Mouse (Mus musculus): ENCODE data around the gene Pak6. TPM values are rescaled to one million over a fixed set of nuclear protein-coding genes. Genes with fewer than 3 reads are reported as not detected.

The Pak6 gene
- 0.24 and 0.28 TPM in 2 replicates for polyA plus RNA-seq (2015; fragmentation: Nextera tagmentation; extraction: Ambion mirVana)

GRCm38 (mm10) chr2:118662902-118663803 is at the start of gene Pak6:
Gene Pak6, plus strand, starts transcription at chr2:118663303.

GRCm38 (mm10) chr2:118703913-118704730 is 41.0 kb downstream of the Pak6 start, which contains the start of gene Ankrd63:
Gene Ankrd63, minus strand, starts transcription at chr2:118703963.

GRCm38 (mm10) chr2:118728337-118728736 is 65.2 kb downstream of the Pak6 start, which contains the start of gene Plcb2:
Gene Plcb2, minus strand, starts transcription at chr2:118728438.

GRCm38 (mm10) chr2:118745232-118745884 is 82.3 kb downstream of the Pak6 start, which contains the start of gene Inafm2:
Gene Inafm2, plus strand, starts transcription at chr2:118745758.

Other genes with a start within 250 kb of the Pak6 start
- 137 and 161 TPM in 2 replicates for gene Srp14, start 183.6 kb upstream of the Pak6 start, polyA plus RNA-seq (2015; fragmentation: Nextera tagmentation; extraction: Ambion mirVana)
- gene Bmf, start 113.6 kb upstream of the Pak6 start, polyA plus RNA-seq (2015; fragmentation: Nextera tagmentation; extraction: Ambion mirVana), result 1.2 and 2.1 TPM in 2 replicates
- 41.6 and 42.6 TPM in 2 replicates for gene Bub1b, start 65.1 kb upstream of the Pak6 start, polyA plus RNA-seq (2015; fragmentation: Nextera tagmentation; extraction: Ambion mirVana)
- 0.06 and 0.12 TPM in 2 replicates for gene Ankrd63, start 40.7 kb downstream of the Pak6 start, polyA plus RNA-seq (2015; fragmentation: Nextera tagmentation; extraction: Ambion mirVana)
- 4.5 and 6.6 TPM in 2 replicates for gene Plcb2, start 65.1 kb downstream of the Pak6 start, polyA plus RNA-seq (2015; fragmentation: Nextera tagmentation; extraction: Ambion mirVana)
- 16.0 and 16.9 TPM in 2 replicates for gene Inafm2, start 82.5 kb downstream of the Pak6 start, polyA plus RNA-seq (2015; fragmentation: Nextera tagmentation; extraction: Ambion mirVana)
- gene Ccdc9b, start 99.4 kb downstream of the Pak6 start, polyA plus RNA-seq (2015; fragmentation: Nextera tagmentation; extraction: Ambion mirVana), result 0.95 and 1.1 TPM in 2 replicates
- gene Phgr1, start 109.5 kb downstream of the Pak6 start, polyA plus RNA-seq (2015; fragmentation: Nextera tagmentation; extraction: Ambion mirVana), result not detected in 2 replicates
- 0.13 and 0.19 TPM in 2 replicates for gene Disp2, start 116.4 kb downstream of the Pak6 start, polyA plus RNA-seq (2015; fragmentation: Nextera tagmentation; extraction: Ambion mirVana)
- 72.3 and 81.3 TPM in 2 replicates for gene Knstrn, start 150.7 kb downstream of the Pak6 start, polyA plus RNA-seq (2015; fragmentation: Nextera tagmentation; extraction: Ambion mirVana)
- 18.1 and 20.7 TPM in 2 replicates for gene Ivd, start 198.7 kb downstream of the Pak6 start, polyA plus RNA-seq (2015; fragmentation: Nextera tagmentation; extraction: Ambion mirVana)
- gene Bahd1, start 237.1 kb downstream of the Pak6 start, polyA plus RNA-seq (2015; fragmentation: Nextera tagmentation; extraction: Ambion mirVana), result 3.8 and 3.9 TPM in 2 replicates